Comparison of ENCODE assay signal across 9 mouse cellular contexts in the genomic region with DNA sequence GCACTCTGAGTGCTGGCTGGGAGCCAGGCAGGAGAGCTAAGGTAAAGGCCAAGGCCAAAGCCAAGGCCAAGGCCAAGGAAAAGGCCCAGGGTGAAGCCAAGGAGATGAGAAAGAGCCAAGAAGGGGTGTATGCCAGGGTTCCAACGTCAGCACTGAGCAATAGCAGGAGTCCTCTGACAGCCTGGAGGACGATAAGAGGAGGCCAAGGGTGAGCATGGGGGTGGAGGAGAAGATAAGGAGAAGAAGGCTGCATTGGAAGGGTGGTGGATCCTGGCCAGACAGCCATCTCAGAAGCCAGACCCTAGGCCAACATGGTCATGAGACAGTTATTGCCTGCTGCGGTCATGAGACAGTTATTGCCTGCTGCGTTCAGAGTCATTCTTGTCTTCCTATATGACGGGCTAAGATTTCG. TPM values are rescaled to one million over a fixed set of nuclear protein-coding genes. Genes with fewer than 3 reads are reported as not detected.
A peak's percentile ranks its signal among the peaks of the same experiment; 100 is the strongest.
DNase-seq lines count a peak whose midpoint lies in the region; ATAC-seq and TF ChIP-seq lines count a peak whose summit lies in the region.
"Had no signal": no experiment of that assay in that cellular context is flagged by ENCODE, and none has a peak within 500 bp of the region (broad histone marks: within the 10 kb centered on the region; RNA-seq: fewer than 3 reads in every experiment).

No protein-coding gene starts in this region.

- no peak overlapping the region for H3K4me2 ChIP-seq in stomach, embryonic 14.5 days (replicated peaks; ENCODE audit: low read depth, low read length)
- H3K4me2 ChIP-seq in stomach, postnatal 0 days (replicated peaks; ENCODE audit: low read depth) = no peak overlapping the region
- H3K4me2 ChIP-seq: embryonic facial prominence, embryonic 12.5 days had no signal

- H3K4me1 ChIP-seq in stomach, embryonic 14.5 days (ENCODE audit: control insufficient read depth, insufficient read depth, low read length) = no peaks in the 10 kb centered on the region
- H3K4me1 ChIP-seq in stomach, postnatal 0 days (replicated peaks; ENCODE audit: control insufficient read depth, insufficient read depth) = no peaks in the 10 kb centered on the region

- no peak overlapping the region for H3K27ac ChIP-seq in stomach, embryonic 14.5 days (ENCODE audit: low read length)
- H3K27ac ChIP-seq in stomach, postnatal 0 days (replicated peaks) = no peak overlapping the region
- H3K27ac ChIP-seq: embryonic facial prominence, embryonic 12.5 days had no signal

- no peak overlapping the region for H3K9ac ChIP-seq in stomach, embryonic 14.5 days (replicated peaks; ENCODE audit: low read depth, low read length)
- H3K9ac ChIP-seq in stomach, postnatal 0 days (ENCODE audit: low read length) = no peak overlapping the region
- H3K9ac ChIP-seq: embryonic facial prominence, embryonic 12.5 days had no signal

- no peak for TF ChIP-seq CTCF in stomach, postnatal 0 days (IDR thresholded peaks at IDR 0.05; ENCODE audit: low read depth)

- no peaks in the 10 kb centered on the region for H3K27me3 ChIP-seq in stomach, embryonic 14.5 days (ENCODE audit: control insufficient read depth, insufficient read depth, low read length)
- H3K27me3 ChIP-seq in stomach, postnatal 0 days (ENCODE audit: control insufficient read depth, insufficient read depth, low read length) = no peaks in the 10 kb centered on the region
- H3K27me3 ChIP-seq: embryonic facial prominence, embryonic 12.5 days had no signal

- no peaks in the 10 kb centered on the region for H3K36me3 ChIP-seq in stomach, embryonic 14.5 days (ENCODE audit: control insufficient read depth, insufficient read depth, low read length)
- H3K36me3 ChIP-seq in stomach, postnatal 0 days (ENCODE audit: control insufficient read depth, insufficient read depth, low read length) = no peaks in the 10 kb centered on the region
- H3K36me3 ChIP-seq: embryonic facial prominence, embryonic 12.5 days had no signal

- no peak overlapping the region for H3K4me3 ChIP-seq in stomach, embryonic 14.5 days (ENCODE audit: low read depth, low read length)
- no peak overlapping the region for H3K4me3 ChIP-seq in stomach, postnatal 0 days (ENCODE audit: low read depth, low read length)
- H3K4me3 ChIP-seq: embryonic facial prominence, embryonic 12.5 days had no signal

- ATAC-seq in stomach, embryonic 14.5 days (ENCODE audit: insufficient number of reproducible peaks, insufficient read depth, low FRiP score, low read depth) = peak; percentile 89; the same call in 1 of the 2 replicates
- ATAC-seq in stomach, postnatal 0 days (ENCODE audit: low FRiP score, low TSS enrichment) = no peak
- no peak for ATAC-seq in activated CD4-positive, CD25-positive, alpha-beta regulatory T cell, adult 4 months

- 75% methylated on average over 6 of the region's 6 CpGs for WGBS in stomach, embryonic 14.5 days
- WGBS in stomach, postnatal 0 days = 76% methylated on average over 6 of the region's 6 CpGs

- H3K9me3 ChIP-seq in stomach, embryonic 14.5 days (ENCODE audit: control insufficient read depth, low read depth, low read length) = no peaks in the 10 kb centered on the region
- H3K9me3 ChIP-seq in stomach, postnatal 0 days (ENCODE audit: control insufficient read depth, low read length) = no peaks in the 10 kb centered on the region
- H3K9me3 ChIP-seq: embryonic facial prominence, embryonic 12.5 days had no signal

- DNase-seq in stomach, postnatal 0 days (ENCODE audit: low spot score) = no peak
- DNase-seq in heart, adult 18-20 months = peak; percentile 58 to 80
- peak; percentile 91 for DNase-seq in liver
- DNase-seq in yolk sac, embryonic 10.5 days (ENCODE audit: low spot score) = peak; percentile 55
- DNase-seq in left cerebral cortex, postnatal 10 days (ENCODE audit: extremely low spot score in 1 of 2, low spot score in 2 of 2) = no peak
- no peak for DNase-seq in gastrocnemius, adult 18-20 months (ENCODE audit: low spot score)

- intact Hi-C loops in left cerebral cortex, postnatal 10 days (cut with DNase I) = no loop called here

- TF ChIP-seq EP300 in stomach, postnatal 0 days (optimal IDR thresholded peaks at IDR 0.05) = no peak

RNA-seq across cellular contexts. Expression of gene Prkar2b, which starts 43.4 kb away (rescaled TPM):
- 34.0 and 38.7 TPM in 2 replicates for polyA plus RNA-seq in stomach, embryonic 14.5 days (2014; fragmentation: Nextera tagmentation; extraction: Ambion mirVana)
- polyA plus RNA-seq in stomach, postnatal 0 days (2015; fragmentation: Nextera tagmentation; extraction: Ambion mirVana) = 16.3 and 17.9 TPM in 2 replicates
- total RNA-seq in heart, adult 18-20 months (2021) = 10 to 100 TPM in 1 of 2 experiments, 1 to 10 TPM in 1; 3.7 to 34.5 TPM
- 100 to 1,000 TPM; 157 to 160 TPM for total RNA-seq in left cerebral cortex, postnatal 10 days (2021)
- 1 to 10 TPM; 1.8 to 4.1 TPM for total RNA-seq in gastrocnemius, adult 18-20 months (2021)
- 1 to 10 TPM in 1 of 2 experiments, under 1 TPM in 1; 0.68 to 1.2 TPM for polyA plus RNA-seq in activated CD4-positive, CD25-positive, alpha-beta regulatory T cell, adult 4 months (2017; shearing (Covaris generic))

Comparison
In these comparisons a context has a peak if more than half of its experiments do, and no peak if none do; other contexts are left out.
1. DNase-seq: peak in heart, adult 18-20 months (2 of 2), liver (single experiment) and yolk sac, embryonic 10.5 days (single experiment); none in stomach, postnatal 0 days (single experiment), left cerebral cortex, postnatal 10 days (0 of 2) and gastrocnemius, adult 18-20 months (single experiment).
2. RNA of gene Prkar2b, which starts 43.4 kb away (total RNA-seq): 157 to 160 TPM in left cerebral cortex, postnatal 10 days; 3.7 to 34.5 TPM in heart, adult 18-20 months and 1.8 to 4.1 TPM in gastrocnemius, adult 18-20 months; every median in the first group is over 4 times any median in the second.